Comparison of ENCODE assay signal across 23 mouse cellular contexts in genomic region chr13:98722296-98722695, GRCm38 (mm10). TPM values are rescaled to one million over a fixed set of nuclear protein-coding genes. Genes with fewer than 3 reads are reported as not detected.
DNase-seq lines count a peak whose midpoint lies in the region; ATAC-seq and TF ChIP-seq lines count a peak whose summit lies in the region.
"Had no signal": no experiment of that assay in that cellular context is flagged by ENCODE, and none has a peak within 500 bp of the region (broad histone marks: within the 10 kb centered on the region; RNA-seq: fewer than 3 reads in every experiment).

No protein-coding gene starts in this region.

- H3K9me3 ChIP-seq in heart, embryonic 10.5 days, result no peaks in the 10 kb centered on the region
- H3K9me3 ChIP-seq in liver, embryonic 12.5 days (replicated peaks), result no peaks in the 10 kb centered on the region
- no peaks in the 10 kb centered on the region for H3K9me3 ChIP-seq in stomach, postnatal 0 days (ENCODE audit: control insufficient read depth, low read length)
- H3K9me3 ChIP-seq: embryonic facial prominence, embryonic 10.5 days; forebrain, embryonic 13.5 days; heart, embryonic 15.5 days; hindbrain, embryonic 15.5 days had no signal

- peak; percentile 37; the same call in 1 of the 2 replicates for ATAC-seq in megakaryocyte progenitor cell, adult 5-6 weeks (replicated peaks; ENCODE audit: poor library complexity)
- no peak for ATAC-seq in liver, embryonic 12.5 days
- no peak for ATAC-seq in stomach, postnatal 0 days (ENCODE audit: low FRiP score, low TSS enrichment)
- ATAC-seq: forebrain, embryonic 13.5 days; forebrain, postnatal 0 days; Patski had no signal

- WGBS in heart, embryonic 10.5 days, result 48% methylated on average over 1 of the region's 1 CpGs
- 68% methylated on average over 1 of the region's 1 CpGs for WGBS in liver, embryonic 12.5 days (ENCODE audit: insufficient replicate concordance)
- 53% methylated on average over 1 of the region's 1 CpGs for WGBS in stomach, postnatal 0 days

- no peak for TF ChIP-seq CTCF in stomach, postnatal 0 days (IDR thresholded peaks at IDR 0.05; ENCODE audit: low read depth)

- H3K36me3 ChIP-seq in heart, embryonic 10.5 days, result peaks cover 31% of the 10 kb centered on the region
- H3K36me3 ChIP-seq in liver, embryonic 12.5 days, result peaks cover 45% of the 10 kb centered on the region
- H3K36me3 ChIP-seq in stomach, postnatal 0 days (ENCODE audit: control insufficient read depth, insufficient read depth, low read length), result peaks cover 8% of the 10 kb centered on the region; the same call in 1 of the 2 replicates

- no peaks in the 10 kb centered on the region for H3K4me1 ChIP-seq in heart, embryonic 10.5 days
- peaks cover 13% of the 10 kb centered on the region for H3K4me1 ChIP-seq in liver, embryonic 12.5 days
- no peaks in the 10 kb centered on the region for H3K4me1 ChIP-seq in stomach, postnatal 0 days (replicated peaks; ENCODE audit: control insufficient read depth, insufficient read depth)
- H3K4me1 ChIP-seq: embryonic facial prominence, embryonic 10.5 days; forebrain, embryonic 13.5 days; heart, embryonic 15.5 days; hindbrain, embryonic 15.5 days had no signal

- TF ChIP-seq EP300 in stomach, postnatal 0 days (optimal IDR thresholded peaks at IDR 0.05), result no peak

- H3K4me3 ChIP-seq in heart, embryonic 10.5 days, result no peak overlapping the region
- no peak overlapping the region for H3K4me3 ChIP-seq in liver, embryonic 12.5 days
- no peak overlapping the region for H3K4me3 ChIP-seq in stomach, postnatal 0 days (ENCODE audit: low read depth, low read length)
- H3K4me3 ChIP-seq: embryonic facial prominence, embryonic 10.5 days; forebrain, embryonic 13.5 days; gastrocnemius, adult 2 months; heart, embryonic 15.5 days; hindbrain, embryonic 15.5 days had no signal

- H3K27ac ChIP-seq in heart, embryonic 10.5 days, result no peak overlapping the region
- H3K27ac ChIP-seq in liver, embryonic 12.5 days, result no peak overlapping the region
- no peak overlapping the region for H3K27ac ChIP-seq in stomach, postnatal 0 days (replicated peaks)
- H3K27ac ChIP-seq: embryonic facial prominence, embryonic 10.5 days; forebrain, embryonic 13.5 days; gastrocnemius, adult 2 months; heart, embryonic 15.5 days; hindbrain, embryonic 15.5 days had no signal

- H3K4me2 ChIP-seq in liver, embryonic 12.5 days, result no peak overlapping the region
- H3K4me2 ChIP-seq in stomach, postnatal 0 days (replicated peaks; ENCODE audit: low read depth), result no peak overlapping the region
- H3K4me2 ChIP-seq: forebrain, embryonic 13.5 days; heart, embryonic 11.5 days; heart, embryonic 15.5 days; hindbrain, embryonic 15.5 days had no signal

- H3K27me3 ChIP-seq in heart, embryonic 10.5 days (ENCODE audit: insufficient read depth, poor library complexity, severe bottlenecking), result no peaks in the 10 kb centered on the region
- H3K27me3 ChIP-seq in liver, embryonic 12.5 days (replicated peaks), result no peaks in the 10 kb centered on the region
- no peaks in the 10 kb centered on the region for H3K27me3 ChIP-seq in stomach, postnatal 0 days (ENCODE audit: control insufficient read depth, insufficient read depth, low read length)
- H3K27me3 ChIP-seq: forebrain, embryonic 13.5 days; heart, embryonic 15.5 days; hindbrain, embryonic 15.5 days; Patski had no signal

- H3K9ac ChIP-seq in liver, embryonic 12.5 days, result no peak overlapping the region
- H3K9ac ChIP-seq in stomach, postnatal 0 days (ENCODE audit: low read length), result no peak overlapping the region
- H3K9ac ChIP-seq: forebrain, embryonic 13.5 days; forebrain, postnatal 0 days; heart, embryonic 15.5 days; hindbrain, embryonic 15.5 days had no signal

- peak; percentile 72 for DNase-seq in heart, embryonic 10.5 days (ENCODE audit: low spot score)
- no peak for DNase-seq in heart, postnatal 4 days
- peak; percentile 9 for DNase-seq in A20 (ENCODE audit: low read depth, low spot score)
- peak; percentile 95 for DNase-seq in R1 (ENCODE audit: low read depth, low spot score)
- no peak for DNase-seq in stomach, postnatal 0 days (ENCODE audit: low spot score)
- DNase-seq: adrenal gland, postnatal 14 days; cerebellum, adult 11-12 months; cerebellum, adult 9-11 months; forebrain, postnatal 0 days; gastrocnemius, adult 2 months; heart, adult 18-20 months; heart, postnatal 14 days; kidney, adult 18-20 months had no signal

RNA-seq across cellular contexts. Expression of gene Tmem171, which starts 27.7 kb away (rescaled TPM):
- polyA plus RNA-seq in heart, embryonic 10.5 days (2016; fragmentation: Nextera tagmentation; extraction: Ambion mirVana), result 0.73 and 1.0 TPM in 2 replicates
- 10 to 100 TPM in 1 of 2 experiments, 1 to 10 TPM in 1; 8.8 to 12.3 TPM for total RNA-seq in heart, postnatal 4 days (2021)
- total RNA-seq in megakaryocyte progenitor cell, adult 5-6 weeks (2015), result 0.57 TPM in 1 of 2 replicates, not detected in the other
- total RNA-seq in megakaryocyte progenitor cell, adult 5-6 weeks (2017), result not detected in 2 replicates
- polyA plus RNA-seq in liver, embryonic 12.5 days (2016; fragmentation: Nextera tagmentation; extraction: Ambion mirVana), result not detected in 2 replicates
- polyA plus RNA-seq in stomach, postnatal 0 days (2015; fragmentation: Nextera tagmentation; extraction: Ambion mirVana), result 27.4 and 29.6 TPM in 2 replicates
- total RNA-seq: forebrain, postnatal 0 days; gastrocnemius, postnatal 4 days had no signal
- polyA plus RNA-seq: embryonic facial prominence, embryonic 10.5 days; forebrain, embryonic 13.5 days; forebrain, postnatal 0 days; hindbrain, embryonic 11.5 days; hindbrain, embryonic 15.5 days had no signal

Comparison
In these comparisons a context has a peak if more than half of its experiments do, and no peak if none do; other contexts are left out.
1. DNase-seq: peak in heart, embryonic 10.5 days (single experiment), A20 (single experiment) and R1 (single experiment); none in heart, postnatal 4 days (single experiment) and stomach, postnatal 0 days (single experiment).
2. RNA of gene Tmem171, which starts 27.7 kb away (polyA plus RNA-seq): 27.4 to 29.6 TPM in stomach, postnatal 0 days; 0.73 to 1.0 TPM in heart, embryonic 10.5 days and not detected in liver, embryonic 12.5 days; every median in the first group is over 10 times any median in the second.